Mouse (Mus musculus) forebrain, postnatal 0 days (tissue): ENCODE measurements around the gene Ldb1. TPM values are rescaled to one million over a fixed set of nuclear protein-coding genes. Genes with fewer than 3 reads are reported as not detected.

Experiments used
- ATAC-seq: fragments of 200-750 bp; cut with Nextera tagmentation; 2 replicates; pipeline ENCODE4 v1.8.0; 2017; ENCODE audit warnings: mild to moderate bottlenecking, moderate library complexity
- DNase-seq: peaks from one replicate; pipeline ENCODE4 v3.0.0-alpha.2; 2015
- H3K27ac ChIP-seq: fragments of 300-500 bp; sonication (generic); 2 replicates; pipeline ENCODE4 v1.5.1; 2014; ENCODE audit warnings: low read depth, mild to moderate bottlenecking, antibody characterized with exemption, low read length, moderate library complexity, mixed read lengths
- H3K27me3 ChIP-seq: fragments of 300-500 bp; sonication (generic); 2 replicates; pipeline ENCODE4 v1.6.1; 2014; ENCODE audit warnings: mild to moderate bottlenecking, low read length, mixed read lengths; ENCODE audit not compliant: insufficient read depth
- H3K36me3 ChIP-seq: fragments of 300-500 bp; sonication (generic); 2 replicates; pipeline ENCODE4 v1.6.1; 2014; ENCODE audit warnings: mild to moderate bottlenecking, moderate library complexity; ENCODE audit not compliant: insufficient read depth
- H3K4me1 ChIP-seq: fragments of 300-500 bp; sonication (generic); 2 replicates; pipeline ENCODE4 v1.6.1; 2014; ENCODE audit warnings: antibody characterized with exemption; ENCODE audit not compliant: insufficient read depth
- H3K4me2 ChIP-seq: fragments of 300-500 bp; sonication (generic); 2 replicates; pipeline ENCODE4 v1.6.1; 2014; ENCODE audit warnings: low read depth, mild to moderate bottlenecking, moderate library complexity
- H3K4me3 ChIP-seq: fragments of 300-500 bp; sonication (generic); 2 replicates; pipeline ENCODE4 v1.5.1; 2014; ENCODE audit warnings: low read depth, low read length, mixed read lengths
- H3K9ac ChIP-seq: fragments of 300-500 bp; sonication (generic); 2 replicates; pipeline ENCODE4 v1.6.1; 2014; ENCODE audit warnings: mild to moderate bottlenecking
- H3K9me3 ChIP-seq: fragments of 300-500 bp; sonication (generic); 2 replicates; pipeline ENCODE4 v1.6.1; 2016; ENCODE audit warnings: low read length
- CTCF ChIP-seq: sonication (generic); IDR thresholded peaks from 2 replicates; pipeline ENCODE4 v1.5.1; 2016; ENCODE audit warnings: antibody characterized with exemption, control low read depth, low read depth
- WGBS: fragments of 180-500 bp; shearing (Covaris S2); extraction: QIAGEN DNeasy Blood & Tissue Kit; methylation state at CpG from one replicate; pipeline ENCODE4 v1.1.7; 2014; 5-methylcytosine and 5-hydroxymethylcytosine counted together
- polyA plus RNA-seq: library from polyadenylated mRNA; unstranded; fragments of >200 nt; fragmentation: Nextera tagmentation; extraction: Ambion mirVana; gene quantifications from 2 replicates; pipeline ENCODE4 v1.2.1, GENCODE M21; 2015
- total RNA-seq: library from RNA; depleted of rRNA; stranded (reverse); fragments of >200 nt; gene quantifications from 2 replicates; pipeline ENCODE4 v1.2.3, GENCODE M21; 2014

Ldb1 gene
- total and polyA plus RNA-seq, 2 experiments from 2014 or later = 90.4 to 162 TPM

DNA sequence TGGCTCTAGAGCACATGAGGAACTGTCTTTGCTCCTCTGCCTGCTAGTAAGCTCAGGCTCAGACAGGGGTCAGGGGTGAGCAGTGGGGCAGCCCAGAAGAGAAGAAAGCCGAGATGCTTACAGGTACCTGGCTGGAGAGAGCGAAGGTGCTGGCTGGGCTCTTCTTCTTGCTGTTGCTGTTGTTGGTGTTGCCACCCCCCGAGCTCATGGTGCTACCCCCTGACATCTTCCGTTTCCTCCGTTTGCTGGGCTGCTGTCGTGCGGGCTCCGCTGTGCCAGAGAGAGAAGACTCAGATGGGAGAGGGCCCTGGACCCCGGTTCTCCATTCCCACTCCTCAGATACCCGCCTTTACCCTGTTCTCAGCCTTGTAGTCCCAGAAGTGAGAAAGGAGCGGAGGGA lies 11.1 kb downstream of the Ldb1 start:
- ATAC-seq (no peak), DNase-seq (no peak)
- H3K36me3 ChIP-seq = peaks cover 55% of the 10 kb centered on the region
- 94% methylated on average over 11 of the region's 11 CpGs for WGBS
- H3K9ac ChIP-seq = no peak overlapping the region
- H3K27ac ChIP-seq = no peak overlapping the region
- TF ChIP-seq CTCF = no peak
- H3K4me3 ChIP-seq = no peak overlapping the region
- no peaks in the 10 kb centered on the region for H3K9me3 ChIP-seq
- H3K4me2 ChIP-seq = no peak overlapping the region
- peaks cover 20% of the 10 kb centered on the region for H3K4me1 ChIP-seq
- H3K27me3 ChIP-seq = no peaks in the 10 kb centered on the region

- no peak for ATAC-seq
- no peak overlapping the region for H3K4me3 ChIP-seq
- no peak overlapping the region for H3K9ac ChIP-seq
- no peak for TF ChIP-seq CTCF
- H3K36me3 ChIP-seq = peaks cover 55% of the 10 kb centered on the region
- no peak overlapping the region for H3K4me2 ChIP-seq
- H3K27ac ChIP-seq = no peak overlapping the region
- DNase-seq = no peak
- H3K27me3 ChIP-seq = no peaks in the 10 kb centered on the region
- 76% methylated on average over 26 of the region's 26 CpGs for WGBS
- peaks cover 14% of the 10 kb centered on the region for H3K4me1 ChIP-seq
- H3K9me3 ChIP-seq = no peaks in the 10 kb centered on the region
These were observed 12.1 kb downstream of the Ldb1 start for GRCm38 (mm10) chr19:46032731-46033510.

- Histone ChIP-seq H3K4me2 (no peak overlapping the region), H3K27me3 (no peaks in the 10 kb centered on the region), H3K27ac (no peak overlapping the region), H3K4me1 (0 out of 2 replicates have a peak, but pooled peaks cover 5% of the 10 kb centered on the region), H3K36me3 (peaks cover 55% of the 10 kb centered on the region), H3K9me3 (no peaks in the 10 kb centered on the region), H3K4me3 (no peak overlapping the region), H3K9ac (no peak overlapping the region)
- ATAC-seq (no peak), DNase-seq (no peak)
- WGBS = 71% methylated on average over 9 of the region's 9 CpGs
- TF ChIP-seq CTCF = no peak
These were observed 13.2 kb downstream of the Ldb1 start for GRCm38 (mm10) chr19:46031689-46032432.

- ATAC-seq (no peak), DNase-seq (no peak)
- Histone ChIP-seq H3K4me3 (no peak overlapping the region), H3K9me3 (no peaks in the 10 kb centered on the region), H3K4me1 (no peaks in the 10 kb centered on the region), H3K27ac (no peak overlapping the region), H3K4me2 (no peak overlapping the region), H3K36me3 (peaks cover 43% of the 10 kb centered on the region), H3K27me3 (no peaks in the 10 kb centered on the region), H3K9ac (no peak overlapping the region)
- 94% methylated on average over 10 of the region's 10 CpGs for WGBS
- no peak for TF ChIP-seq CTCF
These were observed 14.6 kb downstream of the Ldb1 start for GRCm38 (mm10) chr19:46030196-46030983.

DNA sequence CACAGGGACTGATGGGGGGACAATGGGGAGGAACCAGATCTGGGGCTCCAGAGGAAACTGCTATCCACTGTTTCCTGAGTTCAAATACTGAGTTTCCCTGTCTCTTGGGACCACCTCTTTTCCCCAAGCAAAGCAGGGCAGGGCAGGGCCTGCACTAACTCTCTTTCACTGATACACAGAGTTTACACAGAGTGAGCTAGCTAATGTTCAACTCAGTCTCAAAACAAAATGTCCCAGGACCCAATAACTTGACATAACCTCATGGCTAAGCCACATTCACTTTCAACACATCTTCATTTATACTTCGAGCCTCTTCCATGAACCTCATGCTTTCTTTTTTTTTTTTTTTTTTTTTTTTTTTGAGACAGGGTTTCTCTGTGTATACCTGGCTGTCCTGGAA lies 15.4 kb downstream of the Ldb1 start:
- Histone ChIP-seq H3K4me2 (no peak overlapping the region), H3K36me3 (peaks cover 35% of the 10 kb centered on the region), H3K9me3 (no peaks in the 10 kb centered on the region), H3K27me3 (no peaks in the 10 kb centered on the region), H3K4me3 (no peak overlapping the region), H3K9ac (no peak overlapping the region), H3K27ac (no peak overlapping the region), H3K4me1 (no peaks in the 10 kb centered on the region)
- TF ChIP-seq CTCF = no peak
- 100% methylated on average over 1 of the region's 1 CpGs for WGBS
- no peak for ATAC-seq
- no peak for DNase-seq

- Histone ChIP-seq H3K9ac (no peak overlapping the region), H3K4me3 (no peak overlapping the region), H3K4me1 (no peaks in the 10 kb centered on the region), H3K4me2 (no peak overlapping the region), H3K9me3 (no peaks in the 10 kb centered on the region), H3K36me3 (peaks cover 27% of the 10 kb centered on the region), H3K27me3 (no peaks in the 10 kb centered on the region), H3K27ac (no peak overlapping the region)
- ATAC-seq = no peak
- TF ChIP-seq CTCF = peak; percentile 41
- no peak for DNase-seq
- whole genome bisulfite sequencing = 75% methylated on average over 11 of the region's 11 CpGs
These were observed 16.2 kb downstream of the Ldb1 start for GRCm38 (mm10) chr19:46028747-46029320.
